In the genomic region with DNA sequence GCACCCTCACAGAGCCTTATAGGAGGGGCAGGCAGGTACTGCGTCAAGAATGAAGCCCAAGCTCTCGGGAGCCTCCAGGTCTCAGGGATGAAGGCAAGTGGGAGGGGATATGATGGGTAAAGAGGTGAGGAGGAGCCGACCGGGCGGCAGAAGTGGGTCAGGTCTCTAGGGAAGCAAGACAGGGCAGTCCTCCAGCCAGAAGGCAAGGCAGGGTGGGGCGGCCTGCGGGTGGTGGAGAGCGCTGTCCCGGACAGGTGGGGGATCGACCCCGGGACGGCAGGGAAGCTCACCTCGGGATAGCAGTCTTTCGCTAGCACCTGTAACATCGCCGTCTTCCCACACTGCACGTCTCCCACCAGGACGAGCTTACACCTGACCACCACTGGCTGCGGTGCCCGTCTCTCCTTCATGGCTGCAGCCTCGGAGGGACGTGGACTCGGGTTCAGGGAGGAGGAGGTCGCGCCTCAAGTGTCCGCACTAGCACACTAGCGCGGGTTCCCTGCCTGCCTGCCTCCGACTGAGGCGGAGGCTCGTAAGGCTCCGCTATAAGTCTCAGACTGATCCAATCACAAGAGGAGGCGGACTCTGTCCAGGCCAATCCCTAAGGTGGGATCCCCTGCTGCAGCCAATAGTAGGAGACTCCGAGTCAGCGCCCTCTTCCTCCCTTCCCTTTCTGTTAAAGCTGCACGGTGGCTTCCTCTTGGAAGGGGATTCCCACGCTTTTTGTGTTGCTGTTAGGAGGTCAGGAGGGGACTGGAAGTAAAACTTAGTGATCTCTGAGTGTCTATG, we compare ENCODE assay signal across 8 mouse cellular contexts. TPM values are rescaled to one million over a fixed set of nuclear protein-coding genes. Genes with fewer than 3 reads are reported as not detected.
DNase-seq lines count a peak whose midpoint lies in the region; ATAC-seq and TF ChIP-seq lines count a peak whose summit lies in the region.

Rnd1 (minus strand) TSS at position 522 of the 789 bp plus-strand sequence.

- peak within 1 kb of the TSS; percentile 48 for H3K4me3 ChIP-seq in forebrain, embryonic 12.5 days (replicated peaks)
- peak within 1 kb of the TSS; percentile 39 for H3K4me3 ChIP-seq in heart, postnatal 0 days (ENCODE audit: low read depth, low read length)
- H3K4me3 ChIP-seq in liver, embryonic 14.5 days (ENCODE audit: insufficient read depth in 1 of 2, low read depth in 2 of 2, low read length in 2 of 2), result peak within 1 kb of the TSS; percentile 1 to 40
- H3K4me3 ChIP-seq in stomach, embryonic 15.5 days (replicated peaks), result peak within 1 kb of the TSS; percentile 43

- no peaks in the 10 kb centered on the region for H3K36me3 ChIP-seq in forebrain, embryonic 12.5 days (replicated peaks)
- no peaks in the 10 kb centered on the region for H3K36me3 ChIP-seq in heart, postnatal 0 days (replicated peaks; ENCODE audit: control insufficient read depth, insufficient read depth, low read length)
- no peaks in the 10 kb centered on the region for H3K36me3 ChIP-seq in liver, embryonic 14.5 days (replicated peaks; ENCODE audit: control insufficient read depth, insufficient read depth, low read depth)
- no peaks in the 10 kb centered on the region for H3K36me3 ChIP-seq in stomach, embryonic 15.5 days

- H3K9ac ChIP-seq in forebrain, embryonic 12.5 days, result peak within 1 kb of the TSS; percentile 59
- no peak within 1 kb of the TSS for H3K9ac ChIP-seq in heart, postnatal 0 days (replicated peaks; ENCODE audit: low read depth, low read length)
- no peak within 1 kb of the TSS for H3K9ac ChIP-seq in liver, embryonic 14.5 days (replicated peaks)
- H3K9ac ChIP-seq in stomach, embryonic 15.5 days, result no peak within 1 kb of the TSS

- no peaks in the 10 kb centered on the region for H3K9me3 ChIP-seq in forebrain, embryonic 12.5 days
- no peaks in the 10 kb centered on the region for H3K9me3 ChIP-seq in heart, postnatal 0 days (replicated peaks; ENCODE audit: control insufficient read depth, low read length)
- no peaks in the 10 kb centered on the region for H3K9me3 ChIP-seq in liver, embryonic 14.5 days (ENCODE audit: control insufficient read depth, low read length)
- H3K9me3 ChIP-seq in stomach, embryonic 15.5 days, result no peaks in the 10 kb centered on the region

- TF ChIP-seq CTCF in heart, postnatal 0 days (IDR thresholded peaks at IDR 0.05; ENCODE audit: low read depth), result no peak
- TF ChIP-seq CTCF in liver, embryonic 14.5 days (IDR thresholded peaks at IDR 0.05; ENCODE audit: low read depth), result peak; percentile 13; the same call in 1 of the 2 replicates

- H3K4me2 ChIP-seq in forebrain, embryonic 12.5 days, result peak within 1 kb of the TSS; percentile 94
- peak within 1 kb of the TSS; percentile 66 for H3K4me2 ChIP-seq in heart, postnatal 0 days (ENCODE audit: low read depth, low read length)
- peak within 1 kb of the TSS; percentile 42 for H3K4me2 ChIP-seq in liver, embryonic 14.5 days (ENCODE audit: low read depth)
- H3K4me2 ChIP-seq in stomach, embryonic 15.5 days, result peak within 1 kb of the TSS; percentile 92

- DNase-seq in ES-CJ7 (ENCODE audit: low read depth, low spot score), result peak; percentile 94
- DNase-seq in heart, postnatal 0 days (ENCODE audit: low spot score), result peak; percentile 90
- DNase-seq in kidney, postnatal 36 days, result peak; percentile 86 to 93
- peak; percentile 61 to 68 (median 62) for DNase-seq in liver, embryonic 14.5 days (ENCODE audit: low read depth in 3 of 3, low spot score in 3 of 3)
- DNase-seq in neural tube, embryonic 10.5 days (ENCODE audit: extremely low spot score, low spot score), result peak; percentile 78

- ATAC-seq in cerebellum, adult (ENCODE audit: insufficient number of reproducible peaks, low FRiP score, low TSS enrichment), result peak; percentile 98
- peak; percentile 95 for ATAC-seq in forebrain, embryonic 12.5 days (ENCODE audit: low FRiP score)
- peak; percentile 95 for ATAC-seq in heart, postnatal 0 days (ENCODE audit: insufficient read depth, low read depth)
- ATAC-seq in liver, embryonic 14.5 days (ENCODE audit: insufficient read depth), result peak; percentile 89
- peak; percentile 95 for ATAC-seq in stomach, embryonic 15.5 days (ENCODE audit: insufficient read depth, low FRiP score, low read depth)

- 0 out of 2 replicates have a peak, but pooled peaks have one; percentile 20 for TF ChIP-seq EP300 in heart, postnatal 0 days (IDR thresholded peaks at IDR 0.05; ENCODE audit: low read depth)
- no peak for TF ChIP-seq EP300 in liver, embryonic 14.5 days (IDR thresholded peaks at IDR 0.05; ENCODE audit: low read depth)

- peaks cover 43% of the 10 kb centered on the region for H3K4me1 ChIP-seq in forebrain, embryonic 12.5 days
- peaks cover 25% of the 10 kb centered on the region for H3K4me1 ChIP-seq in heart, postnatal 0 days (ENCODE audit: control insufficient read depth, insufficient read depth)
- H3K4me1 ChIP-seq in liver, embryonic 14.5 days (replicated peaks; ENCODE audit: control insufficient read depth in 2 of 2, insufficient read depth in 2 of 2, low read length in 1 of 2), result 0 out of 4 replicates have a peak, but pooled peaks cover 0 to 6% of the 10 kb centered on the region in 2 experiments
- H3K4me1 ChIP-seq in stomach, embryonic 15.5 days, result peaks cover 8% of the 10 kb centered on the region; the same call in 1 of the 2 replicates

- under 1% methylated on average over 30 of the region's 37 CpGs for WGBS in forebrain, embryonic 12.5 days
- under 1% methylated on average over 34 of the region's 37 CpGs for WGBS in heart, postnatal 0 days
- whole genome bisulfite sequencing in liver, embryonic 14.5 days (ENCODE audit: insufficient replicate concordance), result 2% methylated on average over 37 of the region's 37 CpGs
- WGBS in stomach, embryonic 15.5 days, result under 1% methylated on average over 37 of the region's 37 CpGs

- H3K27me3 ChIP-seq in forebrain, embryonic 12.5 days, result peaks cover 69% of the 10 kb centered on the region
- H3K27me3 ChIP-seq in heart, postnatal 0 days (ENCODE audit: control insufficient read depth, insufficient read depth, low read length), result peaks cover 24% of the 10 kb centered on the region
- H3K27me3 ChIP-seq in liver, embryonic 14.5 days (ENCODE audit: control insufficient read depth, insufficient read depth, low read length), result peaks cover 47% of the 10 kb centered on the region
- H3K27me3 ChIP-seq in stomach, embryonic 15.5 days (replicated peaks), result peaks cover 36% of the 10 kb centered on the region

- no peak within 1 kb of the TSS for H3K27ac ChIP-seq in forebrain, embryonic 12.5 days
- H3K27ac ChIP-seq in heart, postnatal 0 days (ENCODE audit: low read depth), result no peak within 1 kb of the TSS
- no peak within 1 kb of the TSS for H3K27ac ChIP-seq in liver, embryonic 14.5 days
- no peak within 1 kb of the TSS for H3K27ac ChIP-seq in stomach, embryonic 15.5 days

RNA-seq across cellular contexts. Expression of gene Rnd1, which starts in this region (rescaled TPM):
- 3.9 TPM in 2 replicates for polyA plus RNA-seq in forebrain, embryonic 12.5 days (2016; fragmentation: Nextera tagmentation; extraction: Ambion mirVana)
- total RNA-seq in heart, postnatal 0 days (2014; rRNA removed; ENCODE audit: low replicate concordance), result 7.1 and 13.0 TPM in 2 replicates
- polyA plus RNA-seq in heart, postnatal 0 days (2015; fragmentation: Nextera tagmentation; extraction: Ambion mirVana), result 1.0 and 1.1 TPM in 2 replicates
- 0.25 and 0.67 TPM in 2 replicates for polyA plus RNA-seq in liver, embryonic 14.5 days (2012; rRNA removed)
- polyA plus RNA-seq in liver, embryonic 14.5 days (2014; fragmentation: Nextera tagmentation; extraction: Ambion mirVana), result 0.24 and 0.63 TPM in 2 replicates
- 1.3 and 1.4 TPM in 2 replicates for polyA plus RNA-seq in stomach, embryonic 15.5 days (2015; fragmentation: Nextera tagmentation; extraction: Ambion mirVana)

Comparison
In these comparisons a context has a peak if more than half of its experiments do, and no peak if none do; other contexts are left out.
1. Peak in DNase-seq, ATAC-seq, H3K4me3 ChIP-seq and H3K4me2 ChIP-seq in liver, embryonic 14.5 days; RNA of the gene not detected or under 1 TPM.
2. H3K4me2 ChIP-seq: peak in every context shown above with its lines; median percentile 94 in forebrain, embryonic 12.5 days; 92 in stomach, embryonic 15.5 days; 66 in heart, postnatal 0 days; 42 in liver, embryonic 14.5 days.